Mouse (Mus musculus) ES-E14 (cell line): Measurements from ENCODE around the gene Gm47959. TPM values are rescaled to one million over a fixed set of nuclear protein-coding genes. Genes with fewer than 3 reads are reported as not detected.

Source experiments
- DNase-seq: peaks from one replicate; pipeline ENCODE4 v3.0.0-alpha.2; 2013; ENCODE audit warnings: low read depth, low spot score
- H3K27ac ChIP-seq: 2 replicates; pipeline ENCODE4 v1.5.1; 2012; ENCODE audit warnings: low read depth, mild to moderate bottlenecking, low read length, moderate library complexity, mixed read lengths; ENCODE audit not compliant: poor library complexity, insufficient read depth, severe bottlenecking
- H3K36me3 ChIP-seq: 2 replicates; pipeline ENCODE4 v1.6.1; 2012; ENCODE audit warnings: mild to moderate bottlenecking, low read length, moderate library complexity, mixed read lengths; ENCODE audit not compliant: control insufficient read depth, poor library complexity, insufficient read depth, severe bottlenecking
- H3K4me1 ChIP-seq, 2 experiments: fragments of 150-350 bp in 1 of 2; sonication (generic) in 1 of 2; 2 replicates each; pipeline ENCODE4 v1.6.1; 2012; ENCODE audit warnings: low read length in 2 of 2, mild to moderate bottlenecking in 1 of 2, mixed read lengths in 1 of 2; ENCODE audit not compliant: control insufficient read depth in 2 of 2, insufficient read depth in 2 of 2, poor library complexity in 1 of 2
- H3K4me3 ChIP-seq, 2 experiments: fragments of 150-350 bp in 1 of 2; sonication (generic) in 1 of 2; 2 replicates each; pipeline ENCODE4 v1.5.1; 2012; ENCODE audit warnings: low read length in 2 of 2, low read depth in 1 of 2, mild to moderate bottlenecking in 1 of 2, mixed read lengths in 1 of 2; ENCODE audit not compliant: insufficient read depth in 1 of 2, poor library complexity in 1 of 2, severe bottlenecking in 1 of 2
- H3K9ac ChIP-seq: 2 replicates; pipeline ENCODE4 v1.6.1; 2012; ENCODE audit warnings: low read depth, mild to moderate bottlenecking, low read length, mixed read lengths; ENCODE audit not compliant: poor library complexity, insufficient read depth, severe bottlenecking
- H3K9me3 ChIP-seq: fragments of 150-350 bp; sonication (generic); 2 replicates; pipeline ENCODE4 v1.6.1; 2012; ENCODE audit warnings: low read depth, mild to moderate bottlenecking, low read length; ENCODE audit not compliant: control insufficient read depth, insufficient read depth
- CHD2 ChIP-seq: IDR thresholded peaks from 2 replicates; pipeline ENCODE4 v1.6.1; 2014; ENCODE audit warnings: mild to moderate bottlenecking, low read depth, low read length, inconsistent platforms
- HCFC1 ChIP-seq: IDR thresholded peaks from 2 replicates; pipeline ENCODE4 v1.6.1; 2012; ENCODE audit warnings: low read length, inconsistent platforms, borderline replicate concordance; ENCODE audit not compliant: insufficient read depth
- MAFK ChIP-seq: IDR thresholded peaks from 2 replicates; pipeline ENCODE4 v1.6.1; 2014; ENCODE audit warnings: mild to moderate bottlenecking, low read depth, low read length, inconsistent platforms; ENCODE audit not compliant: insufficient read depth
- ZC3H11A ChIP-seq: IDR thresholded peaks from 2 replicates; pipeline ENCODE4 v1.6.1; 2012; ENCODE audit warnings: low read depth, mild to moderate bottlenecking, inconsistent platforms, low read length, borderline replicate concordance
- ZNF384 ChIP-seq: IDR thresholded peaks from 2 replicates; pipeline ENCODE4 v1.6.1; 2012; ENCODE audit warnings: low read depth, low read length, inconsistent platforms
- in situ Hi-C, 2 experiments: fragments of 600-800 bp; cut with MboI; formaldehyde crosslinking; loops; one replicate each; pipeline ENCODE4 v1.15.1; 2025; ENCODE audit warnings: low sequenced_read_pairs in 2 of 2, inconsistent platforms in 1 of 2; ENCODE audit not compliant: unreplicated experiment in 2 of 2
- total RNA-seq: library from RNA; depleted of rRNA; stranded (reverse); fragments of 300-350 nt; gene quantifications from 2 replicates; pipeline ENCODE4 v1.2.3, GENCODE M21; 2012; rRNA removed

The Gm47959 gene
- total RNA-seq, 1 experiment: not detected

DNA sequence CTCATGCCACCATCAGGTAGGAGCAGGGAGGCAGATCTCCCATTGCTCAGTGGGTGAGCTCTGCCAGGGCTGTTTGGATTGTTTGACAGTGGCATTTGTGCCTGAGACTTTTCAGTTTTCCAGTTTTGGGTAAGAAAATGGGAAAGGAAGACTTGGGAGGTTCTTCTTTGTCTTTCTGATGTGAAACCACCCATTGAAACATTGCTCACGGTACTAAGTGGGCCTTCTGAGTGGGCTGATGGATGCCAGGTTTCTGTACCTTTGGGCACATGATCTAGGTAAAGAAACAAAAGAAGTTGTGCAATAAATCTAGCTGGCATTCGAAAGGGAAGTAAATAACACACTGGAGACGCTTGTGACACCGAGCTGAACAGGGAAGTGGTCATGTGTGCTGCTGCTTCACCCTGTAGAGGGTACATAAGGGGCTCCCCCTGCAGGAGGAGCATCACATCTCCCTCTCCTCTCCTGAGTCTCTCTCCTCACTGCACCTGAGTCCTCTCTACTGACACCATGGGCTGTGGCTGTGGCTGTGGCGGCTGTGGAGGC, 44.6 kb downstream of the Gm47959 start, which contains the start of gene Gm47969:
Gene Gm47969 (plus strand): TSS at position 51 of the 546 bp plus-strand sequence.
- no peak within 1 kb of the TSS for H3K9ac ChIP-seq
- in situ Hi-C loops: no loop called here
- TF ChIP-seq CHD2 (no peak), ZNF384 (no peak), ZC3H11A (no peak), HCFC1 (no peak), MAFK (no peak)

More for the DNA sequence above, 44.6 kb downstream of the Gm47959 start, which contains the start of gene Gm47969:
- Histone ChIP-seq H3K36me3 (no peaks in the 10 kb centered on the region), H3K27ac (no peak within 1 kb of the TSS), H3K4me3 (no peak within 1 kb of the TSS), H3K4me1 (peaks cover 0 to 2% of the 10 kb centered on the region in 2 experiments; a peak in 1 of 4 replicates), H3K9me3 (no peaks in the 10 kb centered on the region)
- no peak for DNase-seq

Other genes with a start within 250 kb of the Gm47959 start
- gene Tm4sf20, start 232.1 kb upstream of the Gm47959 start, total RNA-seq: not detected in 2 replicates
- not detected in 2 replicates for gene Gm47791, start 229.3 kb upstream of the Gm47959 start, total RNA-seq
- gene Agfg1, start 161.1 kb upstream of the Gm47959 start, total RNA-seq: 46.1 and 66.6 TPM in 2 replicates
- 0.80 and 0.95 TPM in 2 replicates for gene A030005L19Rik, start 87.2 kb upstream of the Gm47959 start, total RNA-seq
- gene A030014E15Rik, start 75.6 kb upstream of the Gm47959 start, total RNA-seq: not detected in 2 replicates
- gene Gm6217, start 69.1 kb upstream of the Gm47959 start, total RNA-seq: not detected in 2 replicates
- not detected in 2 replicates for gene A030003K21Rik, start 57.2 kb upstream of the Gm47959 start, total RNA-seq
- gene Gm7544, start 44.5 kb upstream of the Gm47959 start, total RNA-seq: not detected in 2 replicates
- gene Gm47955, start 40.3 kb upstream of the Gm47959 start, total RNA-seq: not detected in 2 replicates
- 1.3 and 1.9 TPM in 2 replicates for gene Slc19a3, start 37.9 kb downstream of the Gm47959 start, total RNA-seq
- gene Krtap28-10, start 41.9 kb downstream of the Gm47959 start, total RNA-seq: not detected in 2 replicates
- 0.22 TPM in 1 of 2 replicates, not detected in the other for gene Gm47969, start 44.4 kb downstream of the Gm47959 start, total RNA-seq
- not detected in 2 replicates for gene A030005K14Rik, start 58.8 kb downstream of the Gm47959 start, total RNA-seq
- gene Krtap28-13, start 60.4 kb downstream of the Gm47959 start, total RNA-seq: not detected in 2 replicates
- 0.53 and 0.89 TPM in 2 replicates for gene Ccl20, start 116.2 kb downstream of the Gm47959 start, total RNA-seq
- gene Daw1, start 159.2 kb downstream of the Gm47959 start, total RNA-seq: not detected in 2 replicates